Mouse (Mus musculus) left cerebral cortex, postnatal 10 days (tissue): ENCODE measurements around the gene Bud23. TPM values are rescaled to one million over a fixed set of nuclear protein-coding genes. Genes with fewer than 3 reads are reported as not detected.
"Not testable (repeated sequence)": the region's sequence is repeated elsewhere in the genome, so short reads cannot be mapped to it uniquely, and the experiment has no call there.

Experiments used
- DNase-seq, 2 experiments: peaks; one replicate each; pipeline ENCODE4 v3.0.0; 2021 to 2022; ENCODE audit warnings: low spot score in 2 of 2, mixed read lengths in 1 of 2; ENCODE audit errors: extremely low spot score in 1 of 2
- intact Hi-C: fragments of 180-260 bp; cut with DNase I; formaldehyde crosslinking; loops from one replicate; pipeline ENCODE4 v1.15.1; 2025
- total RNA-seq, 2 experiments: library from RNA; stranded (reverse); gene quantifications; 2 replicates each; pipeline ENCODE4 v1.2.3; 2021

Bud23 gene
- total RNA-seq, 2 experiments from 2014 or later = 39.7 to 50.1 TPM

GRCm38 (mm10) chr5:135075655-135076054 lies 10.9 kb upstream of the Bud23 start:
- intact Hi-C loops = loop anchor here (5.0 kb wide), 1 partner anchor 58 kb away; no protein-coding TSS in a partner anchor

GRCm38 (mm10) chr5:135073349-135074150 lies 8.8 kb upstream of the Bud23 start:
- peak in 1 of 2 experiments; percentile 57 for DNase-seq
- intact Hi-C loops = no loop called here

More at GRCm38 (mm10) chr5:135075655-135076054, 10.9 kb upstream of the Bud23 start:
- no peak for DNase-seq

- intact Hi-C loops = no loop called here
- no peak for DNase-seq
Observed at GRCm38 (mm10) chr5:135072720-135073119, 8.0 kb upstream of the Bud23 start.

- no peak for DNase-seq
- intact Hi-C loops = no loop called here
Observed at GRCm38 (mm10) chr5:135072061-135072460, 7.3 kb upstream of the Bud23 start.

GRCm38 (mm10) chr5:135070448-135070847 lies 5.7 kb upstream of the Bud23 start:
- no peak for DNase-seq
- intact Hi-C loops = no loop called here

GRCm38 (mm10) chr5:135066008-135066407 lies 1.2 kb upstream of the Bud23 start:
- intact Hi-C loops = no loop called here
- DNase-seq = no peak

- intact Hi-C loops = loop anchor here (5.0 kb wide), 1 partner anchor 42 kb away; the partner anchor contains the start of gene Stx1a
- DNase-seq = no peak
Observed at GRCm38 (mm10) chr5:135064382-135064766, 385 bp downstream of the Bud23 start.

GRCm38 (mm10) chr5:135063629-135064381 lies 954 bp downstream of the Bud23 start, which contains the start of gene Dnajc30:
TSS of gene Dnajc30 (plus strand) at chr5:135064202.
- intact Hi-C loops = loop anchor here (5.0 kb wide), 1 partner anchor 42 kb away; the partner anchor contains the start of gene Stx1a
- peak; percentile 98 to 99 for DNase-seq

- intact Hi-C loops = no loop called here
- no peak for DNase-seq
Observed at GRCm38 (mm10) chr5:135053356-135053755, 11.4 kb downstream of the Bud23 start.

GRCm38 (mm10) chr5:135049268-135049667 lies 15.5 kb downstream of the Bud23 start:
- DNase-seq, intact Hi-C loops: not testable (repeated sequence)

GRCm38 (mm10) chr5:135048539-135048938 lies 16.2 kb downstream of the Bud23 start:
- intact Hi-C loops = no loop called here
- DNase-seq = no peak

- no peak for DNase-seq
Observed at GRCm38 (mm10) chr5:135044575-135044974, 20.2 kb downstream of the Bud23 start.

GRCm38 (mm10) chr5:135042105-135042788 lies 22.5 kb downstream of the Bud23 start:
- intact Hi-C loops = no loop called here
- peak in 1 of 2 experiments; percentile 50 for DNase-seq

More at GRCm38 (mm10) chr5:135044575-135044974, 20.2 kb downstream of the Bud23 start:
- intact Hi-C loops = no loop called here

GRCm38 (mm10) chr5:135040777-135041176 lies 24.0 kb downstream of the Bud23 start:
- intact Hi-C loops = no loop called here
- DNase-seq = peak in 1 of 2 experiments; percentile 47

GRCm38 (mm10) chr5:135040059-135040458 lies 24.7 kb downstream of the Bud23 start:
- DNase-seq = peak in 1 of 2 experiments; percentile 54
- intact Hi-C loops = no loop called here

- intact Hi-C loops = no loop called here
- DNase-seq = no peak
Observed at GRCm38 (mm10) chr5:135039541-135039940, 25.2 kb downstream of the Bud23 start.

GRCm38 (mm10) chr5:135037946-135038345 lies 26.8 kb downstream of the Bud23 start:
- peak in 1 of 2 experiments; percentile 44 for DNase-seq
- intact Hi-C loops = no loop called here

- intact Hi-C loops = no loop called here
- DNase-seq = peak in 1 of 2 experiments; percentile 73
Observed at GRCm38 (mm10) chr5:135035608-135036359, 29.0 kb downstream of the Bud23 start.
